16 mouse cellular contexts compared by ENCODE assay signal in genomic region chr15:58731346-58731745, GRCm38 (mm10).
DNase-seq lines count a peak whose midpoint lies in the region; ATAC-seq and TF ChIP-seq lines count a peak whose summit lies in the region.
"Had no signal": no experiment of that assay in that cellular context is flagged by ENCODE, and none has a peak within 500 bp of the region (broad histone marks: within the 10 kb centered on the region; RNA-seq: fewer than 3 reads in every experiment).

No protein-coding gene starts in this region.

- TF ChIP-seq POLR2A in CH12.LX (IDR thresholded peaks at IDR 0.05; ENCODE audit: low read depth, low read length): no peak

- TF ChIP-seq CTCF in CH12.LX (conservative IDR thresholded peaks at IDR 0.05 in 1 of 2, IDR thresholded peaks at IDR 0.05 in 1 of 2; ENCODE audit: low read depth in 2 of 2, low read length in 2 of 2): no peak
- no peak for TF ChIP-seq CTCF in layer of hippocampus, adult 2 months (conservative IDR thresholded peaks at IDR 0.05)

- H3K27me3 ChIP-seq in kidney, embryonic 15.5 days: peaks cover 8% of the 10 kb centered on the region; the same call in 1 of the 2 replicates
- H3K27me3 ChIP-seq in CH12.LX (replicated peaks): no peaks in the 10 kb centered on the region
- no peaks in the 10 kb centered on the region for H3K27me3 ChIP-seq in limb, embryonic 13.5 days
- H3K27me3 ChIP-seq: heart, embryonic 15.5 days; lung, embryonic 15.5 days; stomach, embryonic 15.5 days had no signal

- 0 out of 2 replicates have a peak overlapping the region, but pooled peaks have one; percentile 19 for H3K27ac ChIP-seq in kidney, embryonic 15.5 days
- H3K27ac ChIP-seq in CH12.LX (ENCODE audit: insufficient read depth, low read depth): no peak overlapping the region
- no peak overlapping the region; the same call in 1 of the 2 replicates for H3K27ac ChIP-seq in limb, embryonic 13.5 days
- H3K27ac ChIP-seq in layer of hippocampus, adult 2 months: no peak overlapping the region
- H3K27ac ChIP-seq: heart, embryonic 15.5 days; lung, embryonic 15.5 days; stomach, embryonic 15.5 days had no signal

- H3K36me3 ChIP-seq in kidney, embryonic 15.5 days: no peaks in the 10 kb centered on the region
- H3K36me3 ChIP-seq in CH12.LX (replicated peaks in 1 of 2; ENCODE audit: control insufficient read depth in 1 of 2, insufficient read depth in 1 of 2, low read length in 1 of 2): no peaks in the 10 kb centered on the region
- no peaks in the 10 kb centered on the region for H3K36me3 ChIP-seq in limb, embryonic 13.5 days
- H3K36me3 ChIP-seq: heart, embryonic 15.5 days; lung, embryonic 15.5 days; stomach, embryonic 15.5 days had no signal

- H3K79me2 ChIP-seq in CH12.LX (replicated peaks; ENCODE audit: control insufficient read depth, extremely low read depth, insufficient read depth, poor library complexity, severe bottlenecking): no peaks in the 10 kb centered on the region

- H3K9ac ChIP-seq in kidney, embryonic 15.5 days: no peak overlapping the region
- no peak overlapping the region for H3K9ac ChIP-seq in CH12.LX (ENCODE audit: insufficient read depth, low read depth)
- H3K9ac ChIP-seq in limb, embryonic 13.5 days: no peak overlapping the region
- H3K9ac ChIP-seq: heart, embryonic 15.5 days; lung, embryonic 15.5 days; stomach, embryonic 15.5 days had no signal

- dilution Hi-C loops in CH12.LX (cut with MboI; ENCODE audit: extremely low pct_ligation_motif_present, extremely low pct_unique_long_range_greater_than_20kb, low sequenced_read_pairs): no loop called here

- ATAC-seq in kidney, embryonic 15.5 days (replicated peaks; ENCODE audit: low FRiP score): peak; percentile 59
- ATAC-seq in limb, embryonic 13.5 days (ENCODE audit: low FRiP score, low read depth): 0 out of 2 replicates have a peak, but pooled peaks have one; percentile 37

- H3K4me1 ChIP-seq in kidney, embryonic 15.5 days: peaks cover 33% of the 10 kb centered on the region
- H3K4me1 ChIP-seq in CH12.LX (ENCODE audit: control insufficient read depth in 1 of 2, insufficient read depth in 2 of 2): peaks cover 9 to 14% of the 10 kb centered on the region in 2 experiments; a peak in 3 of 4 replicates
- H3K4me1 ChIP-seq in limb, embryonic 13.5 days: peaks cover 18% of the 10 kb centered on the region
- H3K4me1 ChIP-seq: lung, embryonic 15.5 days had no signal

- TF ChIP-seq RAD21 in CH12.LX (IDR thresholded peaks at IDR 0.05; ENCODE audit: low read depth, low read length): no peak

- H3K4me3 ChIP-seq in kidney, embryonic 15.5 days (replicated peaks): no peak overlapping the region
- H3K4me3 ChIP-seq in CH12.LX (replicated peaks in 1 of 3; ENCODE audit: low read depth in 2 of 3, low read length in 2 of 3, poor library complexity in 1 of 3): no peak overlapping the region
- no peak overlapping the region for H3K4me3 ChIP-seq in limb, embryonic 13.5 days
- H3K4me3 ChIP-seq in layer of hippocampus, adult 2 months: no peak overlapping the region
- H3K4me3 ChIP-seq: heart, embryonic 15.5 days; lung, embryonic 15.5 days; stomach, embryonic 15.5 days had no signal

- H3K9me3 ChIP-seq in kidney, embryonic 15.5 days (replicated peaks): no peaks in the 10 kb centered on the region
- peaks cover 4% of the 10 kb centered on the region for H3K9me3 ChIP-seq in CH12.LX (replicated peaks; ENCODE audit: low read length)
- H3K9me3 ChIP-seq in limb, embryonic 13.5 days: no peaks in the 10 kb centered on the region
- H3K9me3 ChIP-seq: heart, embryonic 15.5 days; lung, embryonic 15.5 days; stomach, embryonic 15.5 days had no signal

- DNase-seq in kidney, postnatal 10 days: no peak
- DNase-seq in CH12.LX (ENCODE audit: extremely low read depth): no peak
- peak; percentile 49 for DNase-seq in ZHBTc4 (ENCODE audit: low read depth, low spot score)
- no peak for DNase-seq in thymus, postnatal 25 days
- DNase-seq in layer of hippocampus, adult 2 months (ENCODE audit: low spot score in 2 of 2): no peak
- DNase-seq in layer of hippocampus, adult 11-12 months (ENCODE audit: low spot score): no peak
- DNase-seq: cerebellum, adult 18-20 months; gastrocnemius, postnatal 36 days; liver; retina, postnatal 1 day; thymus, postnatal 14 days had no signal

- no peak for TF ChIP-seq EP300 in CH12.LX (IDR thresholded peaks at IDR 0.05; ENCODE audit: low read length)

- H3K4me2 ChIP-seq in kidney, embryonic 15.5 days: peak overlapping the region; percentile 48
- H3K4me2 ChIP-seq in CH12.LX (ENCODE audit: insufficient read depth, low read depth, poor library complexity, severe bottlenecking): peak overlapping the region; percentile 14; the same call in 1 of the 2 replicates
- peak overlapping the region; percentile 44 for H3K4me2 ChIP-seq in limb, embryonic 13.5 days (replicated peaks)
- H3K4me2 ChIP-seq: lung, embryonic 15.5 days had no signal

- in situ Hi-C loops in CH12.LX (cut with MboI; ENCODE audit: low pct_ligation_motif_present, low pct_unique_long_range_greater_than_20kb, low sequenced_read_pairs): no loop called here

- 27% methylated on average over 7 of the region's 7 CpGs for WGBS in kidney, embryonic 15.5 days
- WGBS in limb, embryonic 13.5 days: 53% methylated on average over 7 of the region's 7 CpGs

TF ChIP-seq in CH12.LX, 34 proteins besides CTCF, POLR2A, EP300 and RAD21:
- TF ChIP-seq PAX5 (IDR thresholded peaks at IDR 0.05; ENCODE audit: low read length) (no peak), ZMIZ1 (IDR thresholded peaks at IDR 0.05; ENCODE audit: low read depth, low read length) (no peak)
